Mouse (Mus musculus): ENCODE data around the gene Ccdc173.
A peak's percentile ranks its signal among the peaks of the same experiment; 100 is the strongest.

Gene Ccdc173

DNA sequence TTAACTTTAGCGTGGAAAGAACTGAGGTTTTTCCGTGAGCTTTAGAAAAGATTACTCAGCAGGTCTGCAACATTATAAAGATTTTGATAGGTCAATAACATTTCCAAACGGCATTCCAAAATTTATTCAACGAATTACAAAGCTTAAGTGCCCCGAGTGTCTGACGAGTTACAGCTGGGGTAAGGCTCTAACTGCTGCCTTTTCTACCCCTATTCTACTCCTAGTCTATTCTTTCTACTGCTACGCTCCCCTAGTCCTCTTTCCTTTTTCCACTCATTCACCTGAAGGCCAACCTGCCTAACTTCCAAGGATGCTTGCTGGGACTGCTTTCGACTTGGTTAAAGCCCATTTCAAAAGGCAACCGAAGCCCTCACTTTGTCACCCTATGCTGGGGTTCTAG is 401 bp downstream of the Ccdc173 start:
- no peak for DNase-seq (ENCODE audit: low spot score in 2 of 2)

- no peak for DNase-seq (ENCODE audit: low spot score in 2 of 2)
These were observed 10.6 kb downstream of the Ccdc173 start for GRCm38 (mm10) chr2:69778836-69779177.

DNA sequence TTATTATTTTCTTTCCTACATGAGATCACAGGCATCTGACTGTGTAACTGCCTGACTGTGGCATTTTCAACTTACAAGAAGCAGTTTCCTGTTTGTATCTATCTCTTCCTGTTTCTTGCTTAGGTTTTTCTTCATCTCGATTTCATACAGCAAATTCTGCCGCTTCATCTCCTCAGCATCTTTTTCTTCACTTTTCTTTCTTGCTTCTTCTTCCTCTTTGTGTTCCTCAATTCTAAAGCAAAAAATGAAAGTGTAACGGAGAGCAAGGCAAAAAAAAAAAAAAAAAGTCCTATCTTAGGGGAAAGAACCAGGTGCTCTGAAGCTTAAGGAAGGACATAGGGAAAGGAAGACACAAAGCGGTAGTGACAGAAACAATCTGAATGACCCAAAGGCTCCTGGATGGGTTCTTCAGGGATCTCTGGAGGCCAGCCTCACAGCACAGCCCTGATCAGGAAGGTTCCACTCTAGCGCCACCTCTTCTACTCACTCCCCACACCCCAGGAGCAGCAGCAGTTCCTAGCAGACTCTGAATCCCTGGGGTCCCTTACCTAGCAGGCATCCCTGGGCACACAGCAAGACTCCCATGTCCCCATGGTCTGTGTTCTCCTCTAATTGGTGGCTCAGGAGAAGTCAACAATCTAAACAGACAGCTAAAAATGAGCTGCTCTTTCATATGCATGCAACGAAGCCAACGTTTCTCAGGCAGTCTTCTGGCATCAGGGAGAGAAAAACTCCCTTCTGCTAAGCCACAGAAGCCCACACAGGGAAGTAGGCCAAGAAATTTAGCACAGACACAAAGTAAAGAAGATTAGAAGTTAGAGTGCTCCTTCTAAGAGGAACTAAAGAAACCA is 11.2 kb downstream of the Ccdc173 start:
- DNase-seq (ENCODE audit: low spot score in 2 of 2) = no peak

GRCm38 (mm10) chr2:69773331-69773730 is 16.0 kb downstream of the Ccdc173 start:
- no peak for DNase-seq (ENCODE audit: low spot score in 2 of 2)

GRCm38 (mm10) chr2:69764716-69765115 is 24.7 kb downstream of the Ccdc173 start:
- DNase-seq (ENCODE audit: low spot score in 2 of 2) = no peak

DNA sequence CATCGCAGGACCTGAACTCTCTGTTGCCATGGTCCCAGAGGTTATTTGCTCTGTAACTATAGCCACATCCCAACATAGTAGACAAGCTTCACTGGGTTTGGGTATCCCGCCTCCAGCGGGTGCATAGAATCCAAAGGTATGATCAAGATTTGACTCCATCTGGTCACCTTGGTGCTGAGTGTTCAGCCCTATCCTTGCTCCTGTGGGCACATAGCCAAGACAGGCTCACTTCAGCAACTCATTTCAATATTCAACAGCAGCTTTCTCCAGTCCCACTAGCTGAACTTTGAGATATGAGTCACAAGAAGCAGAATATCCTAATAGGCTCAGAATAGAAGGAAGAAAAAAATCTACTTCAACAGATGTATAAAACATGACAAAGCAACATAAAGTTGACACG is 26.0 kb downstream of the Ccdc173 start:
- no peak for DNase-seq (ENCODE audit: low spot score in 2 of 2)

DNA sequence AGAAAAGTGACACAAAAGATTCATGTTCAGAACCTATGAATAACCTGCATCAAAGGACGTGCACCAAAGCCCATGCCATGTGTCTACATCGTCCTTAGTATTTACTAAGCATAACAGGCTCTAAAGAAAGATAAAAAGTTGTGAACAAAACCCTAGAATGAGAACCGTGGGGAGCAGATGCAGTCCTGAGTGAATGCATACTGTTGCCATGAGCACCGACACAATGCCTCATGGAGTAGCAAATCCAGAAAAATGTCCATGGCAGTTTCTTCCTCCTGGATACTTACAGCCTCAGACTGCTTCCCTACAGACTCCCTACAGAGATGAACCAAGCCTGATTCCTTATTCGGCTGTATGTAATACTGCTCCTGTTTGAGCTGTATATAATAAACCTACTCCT is 28.4 kb downstream of the Ccdc173 start:
- no peak for DNase-seq (ENCODE audit: low spot score in 2 of 2)

- no peak for DNase-seq (ENCODE audit: low spot score in 2 of 2)
These were observed 44.3 kb downstream of the Ccdc173 start for GRCm38 (mm10) chr2:69745091-69745490.

DNA sequence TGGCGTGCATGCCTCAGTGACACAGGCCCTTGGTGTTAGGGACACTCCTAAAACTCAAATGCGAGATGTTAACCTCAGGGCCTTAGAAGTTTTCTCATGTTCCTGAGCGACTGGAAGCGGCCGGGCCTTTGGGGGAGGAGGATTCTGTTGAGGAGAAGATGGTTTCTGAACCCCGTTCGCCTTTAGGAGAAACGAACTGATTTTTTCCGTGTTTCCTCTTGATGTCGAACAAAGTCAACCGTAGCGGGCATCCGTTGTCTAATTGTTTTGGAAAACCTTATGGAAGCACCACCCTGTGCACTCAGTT is 65.9 kb downstream of the Ccdc173 start:
- no peak for DNase-seq (ENCODE audit: low spot score in 2 of 2)

DNA sequence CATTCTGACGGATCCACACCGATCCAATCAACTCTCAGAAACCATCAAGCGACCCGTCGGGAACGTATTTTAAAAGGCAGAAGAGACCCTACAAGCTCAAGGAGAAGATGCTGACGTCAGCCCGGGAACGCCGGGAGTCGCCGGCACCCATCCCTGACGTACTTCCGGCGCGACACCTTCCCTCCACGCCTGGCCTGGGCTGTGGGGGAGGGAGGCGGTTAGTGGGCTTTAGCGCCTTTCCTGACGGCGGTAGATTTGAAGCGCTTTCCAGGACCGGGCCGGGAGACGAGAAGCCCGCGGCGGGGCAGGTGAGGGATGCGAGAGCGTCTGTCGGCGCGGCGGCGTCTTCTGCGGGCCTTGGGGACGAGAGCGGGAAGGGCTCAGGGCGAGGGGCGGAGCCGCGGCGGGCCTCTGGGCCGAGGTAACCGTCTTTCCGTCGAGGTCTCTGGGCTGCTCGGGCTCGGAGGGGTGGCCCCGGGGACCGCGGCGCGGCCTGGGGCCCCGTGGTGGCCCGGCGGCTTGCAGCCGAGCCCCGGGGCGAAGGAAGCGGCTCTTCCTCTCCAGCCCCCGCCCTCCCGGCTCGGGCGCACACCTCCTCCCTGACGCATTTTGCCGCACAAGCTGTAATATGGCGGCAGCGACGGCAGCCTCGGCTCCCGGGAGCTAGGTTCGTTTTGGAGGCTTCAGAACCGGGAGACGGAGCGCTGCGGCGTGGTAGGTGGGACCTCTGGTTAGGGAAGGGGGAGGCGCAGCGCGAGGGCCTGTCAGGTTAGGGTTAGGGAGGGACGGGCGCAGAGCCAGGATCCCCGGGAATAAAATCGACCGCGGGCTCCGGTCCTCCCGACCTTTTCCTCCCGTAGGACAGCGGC is 66.5 kb downstream of the Ccdc173 start:
- DNase-seq (ENCODE audit: low spot score in 2 of 2) = peak; percentile 86

GRCm38 (mm10) chr2:69722273-69722649 is 67.1 kb downstream of the Ccdc173 start, which contains the start of gene Ppig:
Gene Ppig (plus strand): TSS chr2:69722545.
- DNase-seq (ENCODE audit: low spot score in 2 of 2) = no peak

DNA sequence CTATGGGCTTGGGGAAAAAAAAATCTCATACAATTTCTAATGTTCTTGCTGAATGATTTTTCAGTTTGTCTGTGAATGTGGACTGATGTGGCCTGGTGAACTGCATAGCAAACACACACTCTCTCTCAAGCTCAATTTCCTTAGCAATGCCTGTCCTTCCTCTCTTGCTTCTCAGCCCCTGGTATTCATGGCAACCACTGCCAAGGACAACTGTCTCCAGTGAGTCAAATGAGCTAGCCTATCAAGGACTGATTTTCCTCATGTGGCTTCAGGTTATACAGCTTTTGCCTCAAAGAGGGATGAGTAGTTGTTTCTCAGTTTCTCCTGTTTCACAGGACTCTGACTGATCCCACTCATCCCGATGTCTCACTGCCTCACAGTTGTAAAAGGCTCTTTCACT is 70.3 kb downstream of the Ccdc173 start:
- DNase-seq (ENCODE audit: low spot score in 2 of 2) = no peak

GRCm38 (mm10) chr2:69716483-69716882 is 72.9 kb downstream of the Ccdc173 start:
- no peak for DNase-seq (ENCODE audit: low spot score in 2 of 2)

- no peak for DNase-seq (ENCODE audit: low spot score in 2 of 2)
These were observed 75.2 kb downstream of the Ccdc173 start for GRCm38 (mm10) chr2:69714126-69714525.

DNA sequence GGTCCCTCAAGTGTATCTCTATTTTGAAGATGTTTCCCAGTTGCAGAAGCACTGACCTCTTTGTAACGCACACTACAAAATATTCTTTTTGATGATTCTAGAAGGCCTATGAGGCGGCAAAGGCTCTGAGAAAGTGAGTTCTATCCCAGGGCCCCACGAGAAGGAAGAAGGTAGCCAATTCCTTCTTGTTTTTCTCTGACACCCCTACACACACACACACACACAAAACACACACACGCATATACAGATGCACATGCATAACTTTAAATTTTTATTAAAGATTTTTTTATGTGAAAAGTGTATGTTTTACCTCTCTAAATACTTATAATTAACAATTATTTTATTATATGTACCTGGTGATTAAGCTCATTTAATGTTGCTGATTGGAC is 75.8 kb downstream of the Ccdc173 start:
- no peak for DNase-seq (ENCODE audit: low spot score in 2 of 2)

DNA sequence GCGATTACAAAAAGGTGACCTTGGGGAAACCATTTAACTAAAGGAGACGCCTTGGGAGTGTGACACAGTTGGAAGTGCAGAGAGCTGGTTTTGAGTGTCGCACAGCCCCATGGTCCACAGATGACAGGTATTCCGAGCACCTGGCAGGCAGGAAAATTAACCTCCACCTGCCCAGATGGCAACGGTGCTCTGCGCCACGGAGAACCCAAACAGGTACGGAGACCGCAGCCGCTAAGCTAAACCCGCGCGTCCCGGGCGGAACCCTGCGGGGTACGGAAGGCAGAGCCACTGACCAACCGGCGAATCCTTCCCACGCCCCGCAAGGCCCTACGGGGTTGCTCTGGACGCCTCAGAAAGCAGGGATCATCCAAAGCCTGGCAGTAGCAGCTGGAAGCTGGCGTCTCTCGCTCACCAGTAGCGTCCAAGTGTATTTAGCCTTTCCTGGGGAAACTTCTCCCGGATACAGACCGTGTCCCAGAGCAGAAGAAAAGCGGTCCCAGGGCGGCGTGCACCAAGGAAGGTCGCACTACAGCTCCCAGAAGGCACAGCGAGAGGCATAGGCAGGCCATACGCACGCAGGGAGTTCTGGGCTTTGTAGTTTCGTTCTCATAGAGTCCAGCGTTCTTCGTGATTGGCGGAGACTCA is 76.3 kb downstream of the Ccdc173 start, which contains the start of gene Fastkd1:
Gene Fastkd1 (minus strand): TSS at position 536 of the 645 bp plus-strand sequence.
- peak; percentile 75 to 81 for DNase-seq (ENCODE audit: low spot score in 2 of 2)

- DNase-seq (ENCODE audit: low spot score in 2 of 2) = no peak
These were observed 77.2 kb downstream of the Ccdc173 start for GRCm38 (mm10) chr2:69712171-69712570.

All from urinary bladder, adult 18-20 months (tissue).